Mouse (Mus musculus): ENCODE data around the gene 2700081O15Rik.
A peak's percentile ranks its signal among the peaks of the same experiment; 100 is the strongest.
"Not testable (repeated sequence)": the region's sequence is repeated elsewhere in the genome, so short reads cannot be mapped to it uniquely, and the experiment has no call there.

Gene 2700081O15Rik

DNA sequence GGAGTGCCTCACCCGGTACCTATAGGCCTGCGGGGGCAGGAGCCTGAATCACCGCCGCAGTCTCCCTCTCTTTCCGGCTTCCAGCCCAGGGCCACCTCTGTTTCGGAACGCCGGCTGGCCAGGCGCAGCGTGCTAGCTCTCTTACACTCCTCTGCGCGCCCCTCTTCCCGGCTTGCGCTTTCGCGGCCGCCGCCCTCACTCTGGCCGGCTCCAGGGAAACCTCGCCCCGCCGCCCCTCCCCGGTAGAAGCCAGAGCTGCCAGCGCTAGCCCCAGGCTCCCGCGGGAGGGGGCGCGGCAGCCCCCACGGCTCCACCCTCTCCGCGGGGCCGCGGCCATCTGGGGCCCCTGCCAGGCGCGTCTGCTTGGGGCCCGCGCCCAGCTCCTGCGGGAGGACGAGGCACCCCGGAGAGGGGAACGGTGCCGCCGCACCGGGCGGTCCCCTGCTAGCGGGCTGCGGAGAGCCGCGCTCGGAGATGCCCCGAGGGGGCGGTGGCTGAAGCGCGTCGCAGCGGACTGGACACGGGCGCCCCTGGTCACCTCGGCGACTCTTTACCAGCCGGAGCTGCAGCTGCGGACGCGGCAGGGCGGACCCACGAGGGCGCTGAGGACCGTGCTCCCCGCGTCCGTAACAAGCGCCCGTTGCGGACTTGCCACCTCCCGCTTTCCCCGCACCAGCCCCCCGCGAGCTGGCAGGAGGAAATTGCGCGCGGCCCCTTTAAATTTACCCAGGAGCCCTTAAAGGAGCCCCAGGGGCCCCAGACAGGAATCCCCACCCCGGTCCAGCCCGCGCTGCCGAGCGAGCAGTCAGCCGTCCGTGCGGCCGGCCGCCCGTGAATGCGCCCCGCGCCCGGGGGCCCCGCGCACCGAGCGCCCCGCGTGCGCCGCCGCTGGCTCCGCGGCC is at the start of gene 2700081O15Rik:
2700081O15Rik (plus strand) TSS at position 792 of the 902 bp plus-strand sequence.
- DNase-seq, result peak; percentile 81

DNA sequence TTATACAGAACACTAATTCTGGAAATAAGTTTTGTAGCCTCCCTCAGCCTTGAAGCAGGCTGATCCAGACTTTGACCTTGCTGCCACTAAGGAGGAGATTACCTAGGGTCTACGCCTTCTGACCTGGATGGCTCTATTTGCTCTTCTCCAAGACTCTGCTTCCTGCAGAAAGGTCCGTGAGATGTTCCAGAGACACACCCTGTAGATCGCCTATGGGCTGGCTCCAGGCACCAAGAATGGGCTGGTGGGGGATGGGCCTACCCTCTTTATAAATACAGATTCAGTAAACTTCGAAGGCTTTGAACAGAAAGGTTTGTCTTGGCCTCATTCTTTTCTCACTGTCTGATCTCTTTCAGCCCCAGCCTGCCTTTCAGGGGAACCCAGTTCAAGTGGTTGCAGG is 48.0 kb upstream of the 2700081O15Rik start:
- not testable (repeated sequence) for DNase-seq

DNA sequence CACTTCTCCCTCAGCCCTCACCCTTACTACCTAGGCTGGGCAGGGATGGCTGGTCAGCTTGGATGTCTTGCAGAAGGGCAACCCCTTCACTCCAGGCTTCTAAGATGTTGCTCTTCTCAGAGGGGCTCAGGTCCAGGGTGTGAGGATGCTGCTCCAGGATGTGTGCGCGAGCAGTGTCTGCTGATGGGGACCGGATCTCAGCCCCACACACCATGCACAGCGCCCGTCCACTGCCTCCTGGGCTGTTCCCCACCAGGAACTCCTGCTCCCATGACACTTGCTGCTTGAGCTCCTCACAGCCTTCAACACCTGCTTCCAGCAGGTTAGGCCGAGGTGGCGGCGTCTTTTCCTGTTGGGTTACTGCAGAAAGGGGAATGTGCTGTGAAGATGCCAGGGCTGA is 42.9 kb upstream of the 2700081O15Rik start:
- no peak for DNase-seq

DNA sequence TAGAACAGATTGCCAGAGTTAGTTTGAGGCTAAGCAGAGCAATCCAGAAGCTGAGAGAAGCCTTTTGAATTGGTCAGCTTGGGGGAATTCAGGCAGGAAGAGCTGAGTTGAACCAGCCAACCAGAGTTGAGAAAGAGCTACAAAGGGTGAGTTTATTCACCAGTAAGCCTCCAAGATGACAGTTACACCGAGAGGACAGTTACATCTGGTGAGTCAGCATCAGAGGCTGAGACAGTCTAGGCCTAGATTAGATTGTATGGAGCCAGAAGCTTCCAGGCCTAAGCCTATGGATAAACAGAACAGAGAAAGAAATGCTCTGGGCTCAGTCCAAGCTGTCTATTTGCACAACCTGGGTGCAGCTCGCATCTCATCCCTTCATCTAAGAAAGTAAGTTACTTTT is 39.8 kb upstream of the 2700081O15Rik start:
- no peak for DNase-seq

DNA sequence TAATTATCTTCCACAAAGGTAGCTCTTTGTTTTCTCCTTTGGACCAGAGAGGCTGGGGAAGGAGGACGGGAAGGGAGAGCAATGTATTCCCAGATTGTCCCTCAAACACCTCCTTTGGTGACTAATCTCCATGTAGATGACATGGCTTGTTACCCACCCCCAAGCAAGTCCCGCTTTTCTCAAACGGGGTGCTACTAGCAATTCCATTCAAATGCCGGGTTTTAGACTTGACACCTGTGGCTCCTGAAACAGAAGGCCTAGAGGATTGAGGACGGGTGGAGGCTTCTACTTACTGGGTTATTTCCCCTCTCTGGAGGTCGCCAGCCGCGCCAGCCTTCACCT is 35.5 kb upstream of the 2700081O15Rik start:
- no peak for DNase-seq

DNA sequence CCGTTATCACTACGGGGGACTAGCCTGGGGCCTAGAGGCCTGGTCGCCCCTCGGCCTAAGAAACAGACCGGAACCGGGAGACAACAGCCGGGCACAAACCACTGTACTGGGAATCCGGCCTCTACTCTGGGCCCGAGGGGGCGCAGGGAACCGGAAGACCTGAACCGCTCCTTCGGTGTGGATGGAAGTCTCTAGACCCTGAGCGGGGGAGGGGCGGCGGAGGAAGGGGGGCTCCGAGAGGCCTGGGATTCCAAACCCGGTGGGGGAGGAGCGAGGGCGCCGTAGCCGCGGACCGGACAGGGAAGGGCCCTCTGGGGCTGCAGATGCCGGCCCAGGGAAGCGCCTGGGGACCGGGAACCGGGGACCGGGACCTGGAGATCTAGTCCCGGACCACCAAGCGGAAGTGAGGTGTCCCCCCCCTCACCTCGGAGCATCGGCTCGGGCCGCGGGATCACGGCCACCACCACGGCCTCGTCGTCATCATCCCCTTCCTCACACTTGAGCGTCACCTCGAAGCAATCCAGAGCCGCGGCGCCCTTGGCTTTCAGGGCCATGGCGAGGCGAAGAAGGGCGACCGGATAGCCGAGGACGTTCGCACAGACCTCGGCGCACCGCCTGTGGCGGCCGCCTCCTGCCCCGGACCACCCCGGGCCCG is 35.0 kb upstream of the 2700081O15Rik start:
- peak; percentile 65 for DNase-seq

DNA sequence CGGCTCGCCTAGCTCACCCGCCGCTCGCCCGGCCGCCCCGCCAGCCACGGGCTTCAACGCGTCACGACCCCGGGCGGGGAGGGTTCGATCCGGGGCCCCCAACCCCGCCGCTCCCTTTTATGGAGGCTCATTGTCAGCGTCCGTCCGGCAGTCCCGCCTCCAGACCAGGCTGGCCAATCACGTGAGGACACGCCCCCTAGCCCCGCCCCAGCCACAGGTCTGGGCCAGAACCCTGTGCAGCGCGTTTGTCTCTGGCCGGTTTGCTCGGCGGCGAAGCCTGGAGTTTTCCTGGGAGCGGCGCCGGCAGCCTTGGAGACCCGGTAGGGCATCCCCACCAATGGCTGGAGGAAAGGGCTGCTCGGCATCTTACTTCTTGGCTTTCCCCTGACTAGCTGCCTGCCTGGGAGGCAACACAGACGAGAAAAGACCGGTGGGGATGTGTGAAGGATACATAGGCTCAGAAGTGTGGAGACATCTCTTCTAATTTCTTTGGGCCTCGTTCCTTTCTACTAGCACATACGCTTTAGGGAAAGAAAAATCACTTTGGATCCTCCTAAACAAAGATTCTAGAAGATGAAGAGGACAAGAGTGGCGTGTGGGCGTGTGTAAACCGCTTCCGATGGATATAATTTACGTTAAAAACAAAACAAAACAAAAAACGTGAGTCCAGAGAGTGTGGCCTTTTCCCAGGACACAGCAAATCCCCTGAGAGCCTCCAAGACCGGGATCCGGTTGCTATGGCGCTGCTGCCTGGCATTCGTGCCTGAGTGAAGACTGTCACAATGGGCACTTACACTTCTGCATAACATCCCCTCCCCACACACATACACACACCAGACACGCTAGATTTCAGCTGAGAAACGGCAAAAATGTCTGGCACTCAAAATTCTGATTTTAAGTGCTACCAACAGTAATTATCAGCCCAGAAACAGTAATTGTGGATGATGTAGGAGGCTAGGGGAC is 34.2 kb upstream of the 2700081O15Rik start, which contains the start of gene Spindoc:
Spindoc (minus strand) TSS at position 92 of the 963 bp plus-strand sequence.
- peak; percentile 99 for DNase-seq

DNA sequence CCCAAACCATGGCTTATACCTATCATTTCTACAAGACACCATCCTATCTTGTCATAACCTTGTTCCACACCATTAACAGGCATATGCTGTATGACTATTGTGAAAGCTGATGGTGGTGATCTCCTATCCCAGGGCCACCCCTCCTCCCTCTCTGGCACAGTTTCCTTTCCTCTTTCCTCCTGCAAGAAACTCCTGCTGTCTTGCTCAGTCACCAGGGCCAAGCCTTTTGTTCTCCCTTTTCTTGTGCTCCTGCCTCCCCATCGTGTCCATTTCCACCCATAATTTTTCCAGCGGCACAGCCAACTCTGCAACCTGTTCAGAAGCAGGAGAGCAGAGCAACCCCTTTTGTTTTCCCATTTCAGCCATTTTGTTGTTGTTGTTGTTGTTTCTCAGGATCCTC is 31.4 kb upstream of the 2700081O15Rik start:
- no peak for DNase-seq

DNA sequence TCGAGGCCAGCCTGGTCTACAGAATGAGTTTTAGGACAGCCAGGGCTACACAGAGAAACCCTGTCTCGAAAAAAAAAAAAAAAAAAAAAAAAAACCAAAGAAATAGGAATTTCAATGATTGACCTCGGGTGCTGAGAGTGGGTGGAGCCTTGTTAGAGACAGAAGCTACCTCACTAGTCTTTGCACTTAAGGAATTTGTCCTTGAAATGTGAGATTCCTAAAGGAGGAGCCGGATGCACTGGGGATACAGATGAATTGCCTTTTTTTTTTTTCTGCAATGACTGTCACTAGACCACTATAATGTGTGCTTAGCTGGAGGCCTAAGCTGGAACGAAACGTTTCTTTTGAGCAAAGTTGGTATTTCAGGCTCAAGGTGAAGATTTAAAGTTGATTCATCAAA is 28.9 kb upstream of the 2700081O15Rik start:
- DNase-seq, result no peak

DNA sequence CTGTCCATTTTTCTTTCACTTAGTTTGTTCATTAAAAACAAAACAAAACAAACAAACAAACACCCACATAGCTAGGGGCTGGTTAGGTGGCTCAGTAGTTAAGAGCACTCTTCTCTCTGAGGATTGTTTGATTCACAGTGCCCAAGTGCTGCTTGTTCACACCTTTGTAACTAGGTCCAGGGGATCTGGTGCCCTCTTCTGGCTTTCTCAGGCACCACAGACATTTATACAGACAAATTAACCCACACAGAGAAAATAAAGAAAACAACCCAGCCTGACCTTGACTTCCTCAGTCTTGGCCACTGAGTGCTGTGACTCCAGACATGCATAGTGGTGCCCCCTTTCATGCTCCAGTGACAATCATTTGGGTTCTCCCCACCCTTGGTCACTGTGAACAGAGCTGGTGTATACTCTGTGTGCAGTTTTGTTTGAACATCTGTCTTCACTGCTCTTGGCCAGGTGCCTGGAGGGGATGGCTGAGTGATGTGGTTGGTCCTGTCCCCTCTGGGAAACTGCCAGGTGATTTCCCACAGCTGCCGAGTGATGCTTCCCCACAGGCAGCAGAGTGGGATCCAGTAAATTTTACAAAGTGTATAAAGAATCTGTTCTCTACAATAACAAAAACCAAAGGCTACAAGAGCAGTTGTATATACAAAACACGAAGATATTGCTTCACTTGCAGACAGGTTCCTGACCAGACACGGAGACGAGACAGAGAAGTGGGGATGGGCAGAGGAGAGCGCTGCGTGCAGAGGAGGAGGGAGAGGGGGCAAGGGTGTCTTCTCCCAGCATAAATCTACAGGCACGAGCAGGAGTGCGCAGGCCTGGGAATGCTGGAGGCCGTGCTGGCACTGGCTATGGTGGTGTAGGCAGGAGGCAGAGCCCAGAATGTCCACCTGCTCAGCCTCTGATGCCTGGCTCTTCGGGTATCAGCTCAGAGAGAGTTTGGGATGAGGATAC is 20.3 kb upstream of the 2700081O15Rik start:
- peak; percentile 25 for DNase-seq

DNA sequence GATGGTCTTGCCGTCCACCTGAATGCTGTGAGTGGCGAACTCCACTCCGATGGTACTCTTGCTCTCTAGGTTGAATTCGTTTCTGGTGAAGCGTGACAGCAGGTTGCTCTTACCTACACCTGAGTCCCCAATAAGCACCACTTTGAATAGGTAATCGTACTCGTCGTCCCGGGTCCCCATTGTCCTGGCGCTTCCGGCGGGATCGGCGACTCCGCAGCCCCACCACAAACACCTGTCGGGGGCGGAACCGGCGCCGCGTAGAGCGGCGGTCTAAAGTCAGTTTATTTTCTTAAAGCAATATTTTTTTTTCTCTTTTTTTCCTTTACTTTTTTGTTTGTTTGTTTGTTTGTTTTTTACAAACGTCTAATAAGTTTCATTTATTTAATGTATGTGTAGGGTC is 18.5 kb upstream of the 2700081O15Rik start:
- DNase-seq, result not testable (repeated sequence)

DNA sequence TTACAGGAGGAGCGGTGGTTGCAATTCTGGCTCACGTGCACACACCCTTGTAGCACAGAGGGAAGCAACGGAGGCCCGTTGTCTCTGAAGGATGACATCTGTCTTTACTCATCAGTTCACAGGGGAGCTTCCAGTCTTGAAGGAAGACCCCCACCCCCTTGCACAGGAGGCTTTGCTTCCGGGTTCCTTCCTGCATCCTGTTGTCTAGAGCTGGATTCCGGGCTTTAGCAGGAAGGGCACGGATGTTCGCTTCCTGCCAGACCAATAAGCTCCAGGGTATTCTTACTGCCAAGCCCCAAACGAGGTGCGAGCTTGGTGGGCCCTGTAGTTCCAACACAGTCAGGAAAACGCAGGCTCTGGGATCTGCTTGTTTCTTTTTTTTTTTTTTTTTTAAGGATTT is 16.8 kb upstream of the 2700081O15Rik start:
- DNase-seq, result no peak

DNA sequence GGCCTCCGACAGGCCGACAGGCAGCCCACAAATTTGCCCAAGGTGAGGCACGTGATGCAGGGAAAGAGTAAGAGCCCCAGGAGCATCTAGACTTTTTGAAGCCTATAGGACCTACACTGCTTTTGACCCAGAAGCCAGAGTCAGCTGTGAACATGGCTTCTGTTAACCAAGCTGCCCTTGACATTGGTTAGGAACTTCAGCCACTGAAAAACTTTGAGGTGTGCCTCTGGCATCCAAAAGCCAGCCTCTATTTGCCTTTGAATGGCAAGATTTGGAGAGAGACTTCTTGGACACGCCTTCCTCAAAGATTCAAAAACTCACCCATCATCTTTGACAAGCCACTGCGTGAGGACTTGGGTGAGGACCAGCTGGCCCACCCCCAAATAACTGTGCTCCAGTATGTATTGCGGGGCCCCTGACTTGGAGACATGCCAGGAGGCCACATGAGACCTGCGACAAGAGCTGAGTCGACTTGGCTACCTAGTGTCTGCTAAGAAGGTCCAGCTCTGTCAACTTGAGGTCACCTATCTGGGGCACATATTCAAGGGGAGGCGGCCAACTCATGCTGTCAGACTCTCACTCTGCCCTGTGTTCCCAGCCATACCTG is 12.7 kb upstream of the 2700081O15Rik start:
- DNase-seq, result no peak

DNA sequence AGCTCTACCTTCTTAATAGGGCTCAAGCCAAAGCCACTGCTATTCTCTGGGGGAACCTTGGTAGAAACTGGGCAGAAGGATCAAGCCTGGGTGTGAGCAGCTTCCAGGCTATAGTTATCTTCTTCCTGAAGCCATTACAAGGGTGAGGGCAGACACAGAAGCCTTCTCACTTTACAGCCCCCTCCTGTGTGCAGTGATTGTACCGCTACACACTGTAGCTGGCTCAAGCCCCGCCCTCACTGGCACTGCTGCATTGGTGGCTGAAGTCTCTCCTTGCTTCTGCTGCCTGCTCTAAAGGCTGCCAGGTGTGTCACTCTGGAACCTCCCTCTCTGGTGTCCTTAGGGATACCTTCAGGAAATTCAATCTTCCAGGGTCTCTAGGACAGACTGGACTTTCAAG is 5.1 kb upstream of the 2700081O15Rik start:
- no peak for DNase-seq

DNA sequence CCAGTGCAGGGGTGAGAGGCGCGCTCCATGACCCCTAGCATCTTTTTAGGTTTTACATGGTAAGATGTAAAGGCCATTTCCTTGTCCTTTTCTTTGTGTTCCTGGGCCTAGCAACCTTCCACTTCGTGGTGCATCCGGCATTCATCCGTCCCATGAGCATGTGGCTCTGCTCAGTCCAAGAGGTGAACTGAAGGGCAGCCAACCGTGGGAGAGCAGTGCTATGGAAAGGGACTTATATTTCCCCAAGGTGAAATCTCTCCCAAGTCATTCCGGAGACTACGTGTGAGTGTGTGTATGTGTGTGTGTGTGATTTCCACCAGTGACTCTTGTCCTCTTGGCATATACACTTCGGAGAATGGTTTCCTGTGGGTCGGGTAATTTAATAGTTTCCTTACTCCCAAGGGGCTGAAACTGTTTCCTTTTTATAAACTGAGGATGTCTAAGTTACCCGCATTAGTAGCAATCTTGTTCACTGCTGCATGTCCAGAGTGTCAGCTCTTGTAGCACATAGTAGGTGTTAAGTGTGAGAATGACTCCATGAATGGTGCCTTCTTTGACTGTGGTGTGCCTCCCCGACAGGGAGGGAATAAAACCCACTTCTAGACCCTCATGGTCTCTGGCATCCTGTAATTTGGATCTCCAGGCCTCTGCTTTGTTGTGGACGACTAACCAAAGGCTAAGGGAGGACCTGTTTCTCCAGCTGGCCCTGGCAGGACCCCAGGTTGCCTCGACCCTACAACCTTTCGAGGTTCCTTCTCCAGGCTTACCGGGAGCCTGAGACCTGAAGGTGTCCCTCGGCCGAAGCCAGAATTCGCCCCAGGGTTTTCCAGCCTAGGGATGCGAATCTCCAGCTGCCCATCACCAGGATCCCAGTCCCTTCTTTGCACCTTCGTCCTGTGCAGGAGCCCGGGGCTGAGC is 1.2 kb upstream of the 2700081O15Rik start:
- no peak for DNase-seq

DNA sequence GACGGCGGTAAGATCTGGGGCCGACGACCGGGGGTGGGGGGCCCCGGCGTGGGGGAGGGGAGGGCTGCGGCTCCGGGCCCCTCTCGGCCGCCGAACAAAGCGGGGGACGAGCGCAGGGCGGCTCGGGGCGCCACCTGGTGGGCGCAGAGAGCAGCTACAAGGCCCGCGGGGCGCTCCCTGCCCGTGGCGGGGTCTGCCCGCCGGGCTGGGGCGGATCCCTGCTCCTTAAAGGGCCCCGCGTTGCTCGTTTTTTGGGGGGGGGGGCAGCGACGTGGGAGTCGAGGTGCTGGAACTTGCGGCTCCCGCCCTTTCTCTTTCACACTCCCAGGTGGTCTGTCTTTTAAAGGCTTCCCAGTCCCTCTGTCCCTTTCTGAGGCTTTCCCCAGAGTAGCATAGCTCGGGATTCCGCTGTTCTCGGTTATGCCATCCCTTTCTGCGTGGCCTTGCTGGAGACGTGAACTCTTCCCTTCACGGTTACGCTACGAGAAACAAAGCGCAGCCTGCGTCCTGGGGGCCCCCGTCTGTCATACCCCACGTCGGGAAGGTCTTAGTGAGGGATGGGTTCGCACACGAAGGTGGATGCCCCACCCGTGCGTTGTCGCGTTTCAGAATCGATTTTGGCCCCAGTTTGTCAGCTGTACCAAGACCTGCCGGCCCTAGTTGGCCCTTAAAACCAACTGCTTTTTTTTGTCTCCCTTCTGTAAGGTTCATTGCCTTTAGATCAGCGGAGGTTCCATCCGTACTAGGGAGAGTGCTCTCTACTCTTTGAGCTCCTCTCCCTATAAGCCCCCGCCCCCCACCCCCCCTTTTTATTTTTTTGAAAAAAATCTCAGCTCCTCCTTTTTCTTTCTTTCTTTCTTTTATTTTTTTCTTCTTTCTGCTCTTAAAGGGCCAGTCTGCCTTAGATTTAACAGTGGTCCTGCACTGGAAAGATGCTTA is 755 bp downstream of the 2700081O15Rik start:
- DNase-seq, result peak; percentile 78

DNA sequence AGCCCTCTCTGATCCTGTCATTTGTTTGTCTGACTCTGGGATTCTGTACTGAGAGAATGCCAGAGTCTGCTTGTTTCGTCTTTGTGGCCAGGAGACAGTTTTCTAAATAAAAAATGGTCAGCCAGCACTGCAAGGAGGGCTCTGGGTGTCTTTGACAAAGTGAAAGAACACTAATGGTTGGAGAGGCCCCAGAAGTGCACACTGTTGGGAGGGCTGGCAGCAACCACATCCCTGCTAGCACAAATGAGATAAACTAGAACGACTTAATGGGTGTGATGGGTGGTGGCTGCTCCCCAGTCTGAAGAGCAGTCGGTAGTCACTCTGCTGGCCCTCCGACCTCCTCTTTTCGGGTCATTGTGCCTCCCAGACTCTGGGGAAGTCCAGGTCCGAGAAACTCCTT is 1.7 kb downstream of the 2700081O15Rik start:
- DNase-seq, result peak; percentile 48

DNA sequence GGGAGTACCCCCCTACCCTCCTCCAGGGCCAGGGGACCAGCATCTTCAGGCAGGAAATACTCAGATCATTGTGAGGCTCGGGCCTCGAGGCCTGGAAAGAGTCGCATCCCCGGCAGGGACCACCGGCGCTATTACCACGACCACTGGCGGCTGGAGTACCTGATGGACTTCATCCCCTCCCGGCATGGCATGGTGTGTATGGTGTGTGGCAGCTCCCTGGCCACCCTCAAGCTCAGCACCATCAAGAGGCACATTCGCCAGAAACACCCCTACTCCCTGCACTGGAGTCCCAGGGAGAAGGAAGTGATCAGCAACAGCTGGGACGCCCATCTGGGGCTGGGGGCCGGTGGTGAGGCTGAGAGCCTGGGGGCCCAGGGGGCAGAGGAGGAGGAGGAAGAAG is 2.7 kb downstream of the 2700081O15Rik start:
- no peak for DNase-seq
